Mouse (Mus musculus): ENCODE data around the gene Camta1. TPM values are rescaled to one million over a fixed set of nuclear protein-coding genes. Genes with fewer than 3 reads are reported as not detected.

Gene Camta1
- polyA plus RNA-seq, 1 experiment = 1.8 TPM

DNA sequence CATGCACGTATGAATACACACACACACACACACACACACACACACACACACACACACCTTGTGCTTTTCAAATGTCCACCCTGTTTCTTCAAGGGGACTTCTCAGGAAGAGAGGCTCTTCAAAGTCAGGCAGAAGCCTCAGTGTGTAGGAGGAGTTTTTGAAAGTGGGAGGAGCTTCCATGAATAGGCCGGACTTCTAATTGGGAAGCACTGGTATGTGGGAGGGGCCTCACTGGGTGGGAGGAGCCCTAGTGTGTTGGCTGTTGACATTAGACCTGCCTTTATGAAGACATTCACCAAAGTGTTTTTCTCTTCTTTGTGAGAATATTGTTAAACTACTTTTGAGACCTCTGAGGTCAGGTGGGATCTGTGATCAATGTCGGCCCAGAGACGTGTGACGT lies 346.4 kb downstream of the Camta1 start:
- no peaks in the 10 kb centered on the region for H3K36me3 ChIP-seq (ENCODE audit: control insufficient read depth)
- TF ChIP-seq GATA1 (IDR thresholded peaks at IDR 0.05; ENCODE audit: low read length) = no peak
- no peak for TF ChIP-seq TAL1 (IDR thresholded peaks at IDR 0.05; ENCODE audit: low read length)

DNA sequence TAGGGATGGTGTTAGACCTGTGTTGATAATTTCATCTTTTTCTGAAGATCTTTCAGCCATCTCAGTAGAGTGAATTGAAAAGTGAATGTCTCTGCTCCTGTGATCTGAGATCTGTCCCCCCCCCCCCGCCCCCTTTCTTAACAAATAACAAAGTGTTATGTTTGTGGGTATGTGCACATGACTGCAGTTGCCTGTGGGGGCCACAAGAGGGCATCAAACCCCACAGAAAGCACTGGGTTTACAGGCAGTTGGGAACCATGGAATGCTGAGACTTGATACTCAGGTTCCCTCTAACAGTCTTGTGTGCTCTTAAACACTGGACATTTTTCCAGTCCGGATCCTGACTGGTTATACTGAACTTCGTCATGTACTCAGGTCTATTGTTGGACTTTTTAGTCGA lies 350.6 kb downstream of the Camta1 start:
- Histone ChIP-seq H3K9me3 (ENCODE audit: control insufficient read depth, low read length) (peaks cover 8% of the 10 kb centered on the region), H3K36me3 (ENCODE audit: control insufficient read depth) (no peaks in the 10 kb centered on the region), H3K4me3 (replicated peaks) (no peak overlapping the region), H3K4me1 (ENCODE audit: control insufficient read depth) (no peaks in the 10 kb centered on the region), H3K27me3 (ENCODE audit: control insufficient read depth) (no peaks in the 10 kb centered on the region)
- TF ChIP-seq GATA1 (IDR thresholded peaks at IDR 0.05; ENCODE audit: low read length) = no peak
- no peak for TF ChIP-seq TAL1 (IDR thresholded peaks at IDR 0.05; ENCODE audit: low read length)

More for the DNA sequence above, 346.4 kb downstream of the Camta1 start:
- H3K4me3 ChIP-seq (replicated peaks) = no peak overlapping the region
- H3K9me3 ChIP-seq (ENCODE audit: control insufficient read depth, low read length) = peaks cover 7% of the 10 kb centered on the region
- H3K4me1 ChIP-seq (ENCODE audit: control insufficient read depth) = no peaks in the 10 kb centered on the region
- H3K27me3 ChIP-seq (ENCODE audit: control insufficient read depth) = no peaks in the 10 kb centered on the region

- Histone ChIP-seq H3K9me3 (ENCODE audit: control insufficient read depth, low read length) (peaks cover 10% of the 10 kb centered on the region), H3K27me3 (ENCODE audit: control insufficient read depth) (no peaks in the 10 kb centered on the region), H3K4me3 (replicated peaks) (no peak overlapping the region), H3K4me1 (ENCODE audit: control insufficient read depth) (no peaks in the 10 kb centered on the region), H3K36me3 (ENCODE audit: control insufficient read depth) (no peaks in the 10 kb centered on the region)
- TF ChIP-seq GATA1 (IDR thresholded peaks at IDR 0.05; ENCODE audit: low read length) = no peak
- no peak for TF ChIP-seq TAL1 (IDR thresholded peaks at IDR 0.05; ENCODE audit: low read length)
Observed at GRCm38 (mm10) chr4:151510417-151510816, 351.3 kb downstream of the Camta1 start.

DNA sequence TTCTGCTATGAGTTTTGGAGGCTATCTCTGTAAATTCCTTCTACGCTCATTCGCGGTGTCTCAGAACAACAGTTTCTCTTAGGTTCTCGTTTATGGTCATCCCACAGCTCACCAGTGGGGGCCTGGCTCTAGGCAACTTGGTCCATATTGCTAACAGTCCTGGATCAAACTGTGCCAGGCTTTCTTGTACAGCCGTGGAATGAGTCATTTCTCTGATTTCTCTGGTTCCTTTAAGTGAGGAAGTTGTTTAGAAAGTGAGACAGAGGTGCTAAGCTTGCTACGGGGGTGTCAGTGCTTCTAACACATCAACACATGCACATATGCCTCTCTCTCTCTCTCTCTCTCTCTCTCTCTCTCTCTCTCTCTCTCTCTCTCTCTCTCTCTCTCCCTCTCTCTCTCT lies 355.0 kb downstream of the Camta1 start:
- TF ChIP-seq GATA1 (IDR thresholded peaks at IDR 0.05; ENCODE audit: low read length) (no peak), TAL1 (IDR thresholded peaks at IDR 0.05; ENCODE audit: low read length) (no peak)
- no peaks in the 10 kb centered on the region for H3K36me3 ChIP-seq (ENCODE audit: control insufficient read depth)
- H3K4me1 ChIP-seq (ENCODE audit: control insufficient read depth) = no peaks in the 10 kb centered on the region
- no peaks in the 10 kb centered on the region for H3K27me3 ChIP-seq (ENCODE audit: control insufficient read depth)
- H3K9me3 ChIP-seq (ENCODE audit: control insufficient read depth, low read length) = peaks cover 28% of the 10 kb centered on the region
- no peak overlapping the region for H3K4me3 ChIP-seq (replicated peaks)

- TF ChIP-seq TAL1 (IDR thresholded peaks at IDR 0.05; ENCODE audit: low read length) (no peak), GATA1 (IDR thresholded peaks at IDR 0.05; ENCODE audit: low read length) (no peak)
- Histone ChIP-seq H3K36me3 (ENCODE audit: control insufficient read depth) (no peaks in the 10 kb centered on the region), H3K4me3 (replicated peaks) (no peak overlapping the region), H3K9me3 (ENCODE audit: control insufficient read depth, low read length) (peaks cover 56% of the 10 kb centered on the region), H3K27me3 (ENCODE audit: control insufficient read depth) (no peaks in the 10 kb centered on the region), H3K4me1 (ENCODE audit: control insufficient read depth) (no peaks in the 10 kb centered on the region)
Observed at GRCm38 (mm10) chr4:151498481-151499276, 363.0 kb downstream of the Camta1 start.

- no peak for TF ChIP-seq TAL1 (IDR thresholded peaks at IDR 0.05; ENCODE audit: low read length)
- no peak for TF ChIP-seq GATA1 (IDR thresholded peaks at IDR 0.05; ENCODE audit: low read length)
- no peak overlapping the region for H3K4me3 ChIP-seq (replicated peaks)
- H3K9me3 ChIP-seq (ENCODE audit: control insufficient read depth, low read length) = peaks cover 52% of the 10 kb centered on the region
- H3K36me3 ChIP-seq (ENCODE audit: control insufficient read depth) = no peaks in the 10 kb centered on the region
- H3K27me3 ChIP-seq (ENCODE audit: control insufficient read depth) = no peaks in the 10 kb centered on the region
- no peaks in the 10 kb centered on the region for H3K4me1 ChIP-seq (ENCODE audit: control insufficient read depth)
Observed at GRCm38 (mm10) chr4:151496581-151496980, 365.1 kb downstream of the Camta1 start.

- TF ChIP-seq TAL1 (IDR thresholded peaks at IDR 0.05; ENCODE audit: low read length) (no peak), GATA1 (IDR thresholded peaks at IDR 0.05; ENCODE audit: low read length) (no peak)
- H3K36me3 ChIP-seq (ENCODE audit: control insufficient read depth) = no peaks in the 10 kb centered on the region
- no peak overlapping the region for H3K4me3 ChIP-seq (replicated peaks)
- no peaks in the 10 kb centered on the region for H3K4me1 ChIP-seq (ENCODE audit: control insufficient read depth)
- no peaks in the 10 kb centered on the region for H3K27me3 ChIP-seq (ENCODE audit: control insufficient read depth)
- peaks cover 47% of the 10 kb centered on the region for H3K9me3 ChIP-seq (ENCODE audit: control insufficient read depth, low read length)
Observed at GRCm38 (mm10) chr4:151495276-151495882, 366.3 kb downstream of the Camta1 start.

DNA sequence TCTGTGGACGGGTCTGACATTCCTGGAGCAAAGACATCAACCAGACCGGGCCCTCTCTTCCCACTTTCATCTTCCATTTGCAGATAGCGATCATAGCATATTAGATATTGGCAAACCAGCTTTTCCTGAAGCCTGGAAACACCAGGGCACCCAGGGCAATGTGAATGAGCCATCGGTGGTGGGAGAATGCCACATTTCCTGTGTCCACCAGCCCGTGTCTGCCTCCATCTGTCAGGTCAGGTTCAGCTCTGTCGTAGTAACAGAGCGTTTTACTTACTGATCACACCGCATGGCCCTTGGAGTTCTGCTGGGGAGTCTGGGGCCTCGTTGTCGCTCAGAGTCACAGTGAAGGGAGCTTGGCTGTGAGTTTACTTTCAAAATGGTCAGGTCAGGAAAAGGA lies 368.9 kb downstream of the Camta1 start:
- TF ChIP-seq TAL1 (IDR thresholded peaks at IDR 0.05; ENCODE audit: low read length) (no peak), GATA1 (IDR thresholded peaks at IDR 0.05; ENCODE audit: low read length) (no peak)
- Histone ChIP-seq H3K4me3 (replicated peaks) (no peak overlapping the region), H3K36me3 (ENCODE audit: control insufficient read depth) (no peaks in the 10 kb centered on the region), H3K9me3 (ENCODE audit: control insufficient read depth, low read length) (peaks cover 39% of the 10 kb centered on the region), H3K27me3 (ENCODE audit: control insufficient read depth) (peaks cover 3% of the 10 kb centered on the region; the same call in 1 of the 2 replicates), H3K4me1 (ENCODE audit: control insufficient read depth) (no peaks in the 10 kb centered on the region)

- Histone ChIP-seq H3K27me3 (ENCODE audit: control insufficient read depth) (peaks cover 3% of the 10 kb centered on the region; the same call in 1 of the 2 replicates), H3K36me3 (ENCODE audit: control insufficient read depth) (no peaks in the 10 kb centered on the region), H3K4me1 (ENCODE audit: control insufficient read depth) (no peaks in the 10 kb centered on the region), H3K9me3 (ENCODE audit: control insufficient read depth, low read length) (peaks cover 20% of the 10 kb centered on the region), H3K4me3 (replicated peaks) (no peak overlapping the region)
- TF ChIP-seq GATA1 (IDR thresholded peaks at IDR 0.05; ENCODE audit: low read length) (no peak), TAL1 (IDR thresholded peaks at IDR 0.05; ENCODE audit: low read length) (no peak)
Observed at GRCm38 (mm10) chr4:151483977-151484313, 377.7 kb downstream of the Camta1 start.
